Mouse (Mus musculus) urinary bladder, postnatal 25 days (tissue): Measurements from ENCODE around the gene Gsdma3.
A peak's percentile ranks its signal among the peaks of the same experiment; 100 is the strongest.
"Not testable (repeated sequence)": the region's sequence is repeated elsewhere in the genome, so short reads cannot be mapped to it uniquely, and the experiment has no call there.

Experiments
- DNase-seq: peaks from one replicate; pipeline ENCODE4 v3.0.0; 2022; ENCODE audit warnings: low spot score

Gsdma3 gene

GRCm38 (mm10) chr11:98595955-98596354 lies 30.2 kb upstream of the Gsdma3 start:
- no peak for DNase-seq

GRCm38 (mm10) chr11:98597363-98597762 lies 28.8 kb upstream of the Gsdma3 start:
- DNase-seq: peak; percentile 52

GRCm38 (mm10) chr11:98597991-98598390 lies 28.2 kb upstream of the Gsdma3 start, which contains the start of gene Lrrc3c:
Gene Lrrc3c, plus strand, starts transcription at chr11:98598291.
- no peak for DNase-seq

- no peak for DNase-seq
Measured at GRCm38 (mm10) chr11:98598851-98599290, 27.3 kb upstream of the Gsdma3 start.

- no peak for DNase-seq
Measured at GRCm38 (mm10) chr11:98599291-98599690, 26.9 kb upstream of the Gsdma3 start.

- DNase-seq: no peak
Measured at GRCm38 (mm10) chr11:98602090-98602690, 24.0 kb upstream of the Gsdma3 start.

GRCm38 (mm10) chr11:98603953-98604352 lies 22.2 kb upstream of the Gsdma3 start:
- DNase-seq: no peak

GRCm38 (mm10) chr11:98604911-98605310 lies 21.2 kb upstream of the Gsdma3 start:
- not testable (repeated sequence) for DNase-seq

- DNase-seq: no peak
Measured at GRCm38 (mm10) chr11:98606763-98607162, 19.4 kb upstream of the Gsdma3 start.

GRCm38 (mm10) chr11:98620791-98621190 lies 5.4 kb upstream of the Gsdma3 start:
- DNase-seq: no peak

GRCm38 (mm10) chr11:98623981-98624380 lies 2.2 kb upstream of the Gsdma3 start:
- DNase-seq: not testable (repeated sequence)

- not testable (repeated sequence) for DNase-seq
Measured at GRCm38 (mm10) chr11:98624381-98624780, 1.8 kb upstream of the Gsdma3 start.

- DNase-seq: no peak
Measured at GRCm38 (mm10) chr11:98628706-98629105, 2.5 kb downstream of the Gsdma3 start.

- no peak for DNase-seq
Measured at GRCm38 (mm10) chr11:98630646-98631045, 4.5 kb downstream of the Gsdma3 start.

- peak; percentile 8 for DNase-seq
Measured at GRCm38 (mm10) chr11:98635312-98635970, 9.3 kb downstream of the Gsdma3 start.

GRCm38 (mm10) chr11:98637501-98637900 lies 11.3 kb downstream of the Gsdma3 start:
- no peak for DNase-seq

- no peak for DNase-seq
Measured at GRCm38 (mm10) chr11:98640091-98640490, 13.9 kb downstream of the Gsdma3 start.

- DNase-seq: no peak
Measured at GRCm38 (mm10) chr11:98644757-98645156, 18.6 kb downstream of the Gsdma3 start.

GRCm38 (mm10) chr11:98645946-98646345 lies 19.8 kb downstream of the Gsdma3 start:
- no peak for DNase-seq

- no peak for DNase-seq
Measured at GRCm38 (mm10) chr11:98646459-98646858, 20.3 kb downstream of the Gsdma3 start, which contains the start of gene Gsdma2. Gene Gsdma2, plus strand, starts transcription at chr11:98646759.

GRCm38 (mm10) chr11:98655076-98655475 lies 28.9 kb downstream of the Gsdma3 start:
- DNase-seq: not testable (repeated sequence)

GRCm38 (mm10) chr11:98660517-98660916 lies 34.4 kb downstream of the Gsdma3 start:
- no peak for DNase-seq

- no peak for DNase-seq
Measured at GRCm38 (mm10) chr11:98664091-98664490, 37.9 kb downstream of the Gsdma3 start, which contains the start of gene Gsdma. Gene Gsdma, plus strand, starts transcription at chr11:98664351.
